Mouse (Mus musculus) left cerebral cortex, adult 18-20 months (tissue): ENCODE measurements around the gene Spats2. TPM values are rescaled to one million over a fixed set of nuclear protein-coding genes. Genes with fewer than 3 reads are reported as not detected.

ENCODE experiments used
- DNase-seq, 2 experiments: peaks; one replicate each; pipeline ENCODE4 v3.0.0; 2021 to 2022; ENCODE audit warnings: low spot score in 2 of 2, mixed read lengths in 1 of 2
- total RNA-seq, 2 experiments: library from RNA; stranded (reverse); gene quantifications; 2 replicates each; pipeline ENCODE4 v1.2.3; 2021

Gene Spats2
- total RNA-seq, 2 experiments from 2014 or later: 32.5 to 33.5 TPM

DNA sequence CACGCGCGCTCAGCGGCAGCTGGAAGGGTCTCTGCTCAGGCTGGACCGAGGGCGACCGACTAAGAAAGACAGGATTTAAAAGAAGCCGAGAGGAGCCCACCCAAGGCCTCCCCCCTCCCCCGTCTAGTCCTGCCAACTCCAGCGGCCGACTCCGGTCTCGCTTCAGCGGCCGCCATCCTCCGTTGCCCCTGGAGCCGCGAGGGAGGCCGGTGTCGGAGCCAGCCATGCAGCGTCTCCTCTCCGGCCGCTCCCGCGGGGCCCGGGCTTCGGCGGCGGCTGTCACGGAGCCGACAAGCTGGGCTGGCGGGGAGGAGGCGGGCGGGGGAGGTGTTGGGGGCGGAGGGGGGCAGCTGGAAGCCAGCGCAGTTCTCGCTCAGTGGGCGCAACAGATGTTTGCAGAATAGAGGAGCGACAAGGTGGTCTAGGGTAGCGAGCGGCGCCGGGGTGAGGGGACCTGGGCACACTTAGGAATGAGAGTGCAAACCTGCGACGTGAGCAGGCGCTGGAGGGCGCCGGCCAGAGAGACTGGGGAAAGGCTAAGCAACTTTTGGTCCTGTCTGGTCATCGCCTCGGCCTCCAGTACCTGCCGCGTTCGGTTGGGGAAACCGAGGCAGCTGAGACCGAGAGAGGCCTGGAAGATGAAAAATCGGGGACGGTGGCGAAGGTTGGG, 28.8 kb upstream of the Spats2 start:
- no peak for DNase-seq

DNA sequence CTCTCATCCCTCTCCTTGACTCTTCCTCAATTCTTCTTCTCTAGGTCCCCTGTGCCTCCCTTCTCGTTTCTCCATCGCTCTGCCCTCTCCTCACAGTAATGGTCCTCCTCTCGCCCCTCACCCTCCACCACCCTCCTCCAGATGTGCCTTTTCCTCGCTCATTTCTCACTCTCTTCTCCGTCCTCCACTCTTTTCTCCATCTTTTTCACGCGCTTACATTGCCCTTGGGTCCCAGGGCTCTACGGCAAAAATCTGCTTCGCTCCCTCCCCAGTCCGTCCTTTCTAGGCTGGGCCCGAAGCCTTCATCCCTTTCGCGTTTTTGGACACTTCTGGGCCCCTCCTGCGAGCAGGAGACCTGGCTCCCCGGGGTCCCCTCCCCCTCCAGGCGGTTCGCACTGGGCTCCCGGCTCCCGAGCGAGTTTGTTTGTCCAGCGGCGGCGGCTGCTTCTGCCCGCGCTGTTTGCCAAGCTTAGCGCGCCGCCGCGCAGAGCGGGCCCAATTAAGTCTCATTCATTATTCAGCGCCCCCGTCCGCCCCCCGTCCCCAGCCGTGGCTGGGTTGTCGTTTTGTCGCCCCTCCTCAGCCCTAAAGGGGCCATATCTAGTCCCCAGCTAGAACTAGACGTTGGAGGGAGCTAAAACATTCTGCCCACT, 27.8 kb upstream of the Spats2 start:
- peak in 1 of 2 experiments; percentile 15 for DNase-seq

DNA sequence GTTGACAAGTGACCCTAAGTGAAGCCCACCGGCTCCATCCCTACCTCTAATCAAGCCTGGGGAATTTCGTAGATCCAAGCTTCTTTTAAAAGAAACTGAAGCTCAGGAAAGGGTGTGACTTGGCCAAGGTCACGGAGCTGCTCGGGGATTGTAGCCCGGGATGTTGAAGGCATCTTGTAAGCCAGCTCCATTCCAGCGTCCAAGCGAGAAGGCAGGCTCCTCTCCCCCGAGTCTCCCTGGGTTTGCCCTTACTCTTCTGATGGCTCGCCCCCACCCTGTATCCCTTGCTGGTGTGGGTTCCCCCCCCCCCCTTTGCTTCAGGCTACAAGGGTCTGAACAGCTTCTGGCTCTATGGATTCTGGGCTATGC, 27.2 kb upstream of the Spats2 start:
- DNase-seq: no peak

DNA sequence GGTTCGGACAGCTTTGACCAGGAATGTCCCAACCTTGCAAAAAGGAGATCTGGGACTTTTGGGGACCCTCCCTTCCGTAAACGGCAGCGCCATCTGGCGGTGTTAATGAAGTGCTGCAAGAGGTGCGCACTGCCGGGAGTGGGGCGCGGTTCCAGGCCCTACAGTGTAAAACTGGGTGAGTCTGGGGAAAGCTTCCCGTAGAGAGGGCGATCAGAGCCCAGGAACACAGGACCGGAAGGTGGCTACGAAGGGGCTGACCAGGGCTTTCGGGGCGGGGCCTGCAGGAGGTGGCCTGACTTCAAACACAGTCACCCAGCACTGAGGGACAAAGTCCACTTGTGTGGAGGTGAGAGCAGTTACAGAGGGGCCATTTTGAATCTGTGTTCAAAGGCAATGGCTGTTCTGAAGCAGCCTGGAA, 26.6 kb upstream of the Spats2 start:
- DNase-seq: peak; percentile 25 to 33

DNA sequence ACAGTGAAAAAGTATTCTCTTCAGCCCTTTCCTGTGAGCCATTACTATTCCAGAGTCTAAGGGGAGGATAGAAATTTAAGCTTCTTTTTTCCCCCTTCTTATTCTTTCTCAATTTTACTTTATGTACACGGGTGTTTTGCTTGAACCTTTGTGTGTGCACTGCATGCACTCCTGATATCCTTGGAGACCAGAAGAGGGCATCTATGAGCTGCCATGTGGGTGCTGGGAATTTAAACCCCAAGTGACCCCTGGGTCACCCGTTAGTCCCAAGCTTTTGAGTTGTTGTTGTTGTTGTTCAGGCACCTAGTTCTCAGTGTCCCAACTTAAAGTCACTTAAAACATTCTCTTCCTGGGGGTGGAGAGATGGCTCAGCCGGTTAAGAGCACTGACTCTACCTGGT, 25.7 kb upstream of the Spats2 start:
- no peak for DNase-seq

DNA sequence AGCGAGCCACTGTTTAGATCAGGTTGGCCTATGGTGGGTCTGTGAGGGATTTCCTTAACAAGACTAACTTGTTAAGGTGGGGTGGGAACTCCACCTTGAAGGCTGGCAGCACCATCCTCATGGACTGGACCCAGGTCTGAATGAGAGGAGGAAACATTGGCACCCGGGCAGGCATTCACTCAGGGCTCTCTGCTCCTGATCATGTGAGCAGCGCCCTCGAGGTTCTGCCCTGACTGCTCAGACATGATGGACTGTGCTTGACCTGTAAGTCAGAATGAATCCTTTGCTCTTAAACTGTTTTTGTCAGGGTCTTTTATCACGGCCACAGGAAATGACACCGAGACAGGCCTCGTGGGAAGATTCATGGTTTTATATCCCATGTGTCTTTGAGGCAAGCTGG, 20.5 kb upstream of the Spats2 start:
- no peak for DNase-seq

DNA sequence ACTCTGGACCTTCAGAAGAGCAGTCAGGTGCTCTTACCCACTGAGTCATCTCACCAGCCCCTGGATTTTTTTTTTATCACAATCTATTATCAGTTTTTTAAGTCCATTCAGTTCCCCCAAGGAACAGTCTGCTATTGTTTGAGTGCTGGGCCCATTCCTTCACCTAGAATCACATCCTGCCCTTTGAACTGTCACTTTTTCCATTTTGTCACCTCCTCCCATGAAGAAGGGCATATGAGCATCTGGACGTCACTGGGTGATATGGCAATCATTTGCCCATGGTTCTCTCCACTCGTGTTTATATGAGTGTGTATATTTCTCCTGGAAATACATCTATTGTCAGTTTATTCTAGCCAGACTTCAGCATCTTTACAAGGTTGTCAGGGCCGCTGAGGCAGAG, 17.9 kb upstream of the Spats2 start:
- DNase-seq: no peak

DNA sequence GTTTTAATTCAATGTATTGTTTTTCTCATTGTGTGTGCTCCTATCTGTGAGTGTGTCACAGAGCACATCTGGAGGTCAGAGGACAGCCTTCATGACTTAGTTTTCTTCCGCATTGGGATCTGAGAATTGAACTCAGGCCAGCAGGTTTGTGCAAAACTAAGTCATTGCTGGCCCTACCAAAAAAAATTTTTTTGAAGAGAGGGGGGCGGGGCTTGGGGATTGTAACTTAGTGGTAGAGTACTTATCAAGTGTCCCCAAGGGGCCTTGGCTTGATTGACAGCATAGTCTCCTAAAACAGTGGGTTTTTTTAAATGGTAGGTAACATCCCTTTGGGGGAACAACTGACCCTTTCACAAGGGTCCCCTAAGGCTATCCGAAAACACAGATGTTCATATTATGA, 14.6 kb upstream of the Spats2 start:
- no peak for DNase-seq

DNA sequence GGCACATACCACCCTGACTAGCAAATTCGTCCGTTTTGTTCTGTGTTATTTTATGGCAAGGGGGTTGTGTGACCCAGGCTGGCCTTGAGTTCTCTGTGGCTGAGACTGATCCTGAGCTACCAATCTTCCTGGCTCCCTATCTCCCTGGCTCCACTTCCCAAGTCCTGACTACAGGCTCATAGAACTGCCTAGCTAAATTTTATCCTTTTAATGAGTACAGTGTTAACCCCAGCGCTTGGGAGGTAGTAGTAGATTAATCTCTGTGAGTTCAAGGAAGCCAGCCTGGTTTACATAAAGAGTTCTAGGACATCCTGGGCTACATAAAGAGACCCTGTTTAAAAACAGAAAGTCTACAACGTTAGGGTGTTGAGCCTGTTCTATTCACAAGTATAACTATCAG, 13.9 kb upstream of the Spats2 start:
- no peak for DNase-seq

DNA sequence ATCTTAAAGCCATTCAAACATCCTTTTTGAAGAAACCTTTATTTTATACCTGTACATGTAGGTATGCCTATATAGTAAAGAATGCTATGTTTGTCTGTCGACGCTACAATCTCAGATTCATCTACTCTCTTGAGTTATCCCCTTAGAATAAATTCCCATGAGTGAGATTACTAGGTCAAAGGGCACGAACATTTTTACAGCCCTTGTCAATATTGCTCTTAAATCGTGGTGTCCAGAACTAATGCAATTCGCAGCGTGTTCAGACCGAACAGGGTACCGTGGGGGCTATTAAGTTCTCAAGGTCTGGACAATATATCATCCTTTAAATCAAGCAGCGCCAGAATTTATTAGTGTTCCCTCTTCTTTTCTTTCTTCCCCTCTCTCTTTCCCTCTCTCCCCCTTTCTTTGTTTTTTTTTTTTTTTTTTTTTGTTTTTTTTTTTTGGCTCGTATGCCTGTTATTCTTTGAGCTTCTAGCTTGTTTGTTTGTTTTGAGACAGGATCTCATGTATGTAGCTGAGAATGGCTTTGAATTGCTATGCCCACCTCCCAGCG, 12.8 kb upstream of the Spats2 start:
- no peak for DNase-seq

DNA sequence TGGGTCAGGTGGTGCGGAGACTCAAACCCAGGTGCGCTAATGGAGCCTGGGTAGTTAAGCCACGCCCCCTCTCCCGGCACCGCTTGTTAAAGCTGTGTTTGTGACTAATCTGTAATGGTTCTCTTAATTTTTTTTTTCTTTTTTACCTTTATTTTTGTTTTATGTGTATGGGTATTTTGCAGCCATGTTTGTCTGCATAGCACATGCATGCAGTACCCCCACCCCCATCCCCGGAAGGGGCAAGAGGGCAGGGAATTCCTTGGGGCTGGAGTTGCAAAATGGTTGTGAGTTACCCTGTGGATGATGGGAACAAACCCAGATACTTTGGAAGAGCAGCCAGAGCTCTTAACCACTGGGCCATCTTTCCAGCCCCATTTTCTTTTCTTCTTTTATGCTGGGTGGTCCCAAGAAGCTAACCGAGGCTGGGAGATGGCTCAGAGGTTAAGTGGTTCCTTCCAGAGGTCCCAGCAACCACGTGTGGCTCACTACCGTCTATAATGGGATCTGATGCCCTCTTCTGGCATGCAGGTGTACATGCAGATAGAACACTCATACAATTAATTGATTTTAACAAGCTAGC, 12.2 kb upstream of the Spats2 start:
- DNase-seq: no peak

DNA sequence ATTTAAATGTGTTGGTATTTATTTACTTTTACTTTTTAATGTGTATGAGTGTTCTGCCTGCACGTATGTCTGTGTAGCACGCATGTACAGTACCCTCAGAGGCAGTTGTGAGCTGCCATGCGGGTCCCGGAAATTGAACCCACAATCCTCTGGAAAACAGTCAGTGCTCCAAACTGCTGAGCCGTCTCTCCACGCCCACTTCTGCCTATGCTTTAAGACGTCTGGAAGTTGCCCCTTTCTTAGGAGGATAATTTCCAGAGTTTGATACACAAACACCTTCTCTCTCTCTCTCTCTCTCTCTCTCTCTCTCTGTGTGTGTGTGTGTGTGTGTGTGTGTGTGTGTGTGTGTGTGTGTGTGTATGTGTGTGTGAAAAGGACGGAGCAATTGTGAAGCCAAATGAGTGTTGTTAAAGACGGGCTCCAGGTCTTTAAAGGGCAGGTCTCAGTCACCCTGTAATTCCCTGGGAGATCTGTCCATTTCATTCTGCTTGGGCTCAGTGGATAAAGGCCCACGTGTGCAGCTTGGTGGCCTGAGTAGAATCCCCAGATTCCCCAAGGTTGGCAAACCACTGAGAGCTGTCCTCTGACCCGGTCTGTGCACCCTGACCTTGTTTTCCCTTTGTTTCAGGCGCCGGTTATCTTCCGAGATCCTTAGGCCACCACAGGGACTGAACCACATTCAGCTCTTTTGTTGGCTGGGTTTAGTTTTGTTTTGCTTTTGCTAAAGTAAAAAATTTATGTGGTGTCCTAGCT, 11.2 kb upstream of the Spats2 start:
- DNase-seq: no peak

DNA sequence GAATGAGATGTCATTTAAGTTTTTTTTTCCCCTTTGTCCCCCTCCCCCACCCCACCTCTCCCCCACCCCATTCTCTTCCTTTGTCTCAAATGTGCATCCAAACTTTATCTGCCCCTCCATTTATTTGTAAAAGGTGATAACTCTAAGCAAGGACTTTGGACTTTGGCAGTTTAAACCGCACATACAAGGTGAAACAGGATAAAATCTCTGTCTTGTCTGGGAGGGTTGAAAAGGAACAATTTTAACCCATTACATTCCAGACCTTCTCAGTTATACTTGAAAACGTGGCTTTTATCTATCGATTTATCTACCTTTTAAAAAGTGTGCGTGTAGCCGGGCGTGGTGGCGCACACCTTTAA, 10.7 kb upstream of the Spats2 start:
- no peak for DNase-seq

DNA sequence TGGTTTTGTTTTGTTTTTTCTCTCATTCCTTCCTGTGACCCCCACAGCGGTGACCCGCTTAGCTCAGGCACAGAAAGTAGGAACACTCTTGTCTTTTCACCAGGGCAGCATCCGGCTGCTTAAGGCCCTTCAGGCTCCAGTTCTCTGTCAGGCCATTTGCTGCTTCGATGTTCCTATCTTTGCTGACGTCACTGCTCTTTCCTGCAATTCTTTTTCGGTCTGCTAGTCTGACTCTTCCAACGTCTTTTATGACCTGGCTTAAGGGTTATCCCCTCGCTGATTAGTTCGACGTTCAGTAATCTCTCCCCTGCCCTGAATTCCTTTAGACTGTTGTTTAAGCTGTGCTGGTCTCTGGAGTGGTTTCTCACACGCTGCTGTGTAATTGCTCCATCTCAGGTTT, 9.2 kb upstream of the Spats2 start:
- DNase-seq: no peak

DNA sequence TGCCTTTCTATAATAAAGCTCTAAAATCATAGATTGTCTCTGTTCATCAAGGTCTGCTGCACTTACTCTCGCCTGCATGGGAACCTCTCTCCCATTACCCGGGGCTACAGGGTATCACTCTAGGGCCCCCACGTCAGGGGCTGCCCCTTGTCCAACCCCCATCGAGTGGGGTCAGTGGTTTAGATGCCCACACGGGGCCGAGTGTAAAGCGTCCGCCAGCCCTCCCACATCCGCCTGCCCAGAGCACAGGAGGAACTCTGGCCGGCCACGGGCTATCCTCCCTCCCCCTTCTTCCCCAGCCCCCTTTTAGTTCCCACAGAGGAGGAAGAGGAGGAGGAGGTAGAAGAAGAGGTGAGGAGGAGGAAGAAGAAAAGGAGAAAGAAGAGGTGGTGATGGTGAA, 4.9 kb upstream of the Spats2 start:
- no peak for DNase-seq

DNA sequence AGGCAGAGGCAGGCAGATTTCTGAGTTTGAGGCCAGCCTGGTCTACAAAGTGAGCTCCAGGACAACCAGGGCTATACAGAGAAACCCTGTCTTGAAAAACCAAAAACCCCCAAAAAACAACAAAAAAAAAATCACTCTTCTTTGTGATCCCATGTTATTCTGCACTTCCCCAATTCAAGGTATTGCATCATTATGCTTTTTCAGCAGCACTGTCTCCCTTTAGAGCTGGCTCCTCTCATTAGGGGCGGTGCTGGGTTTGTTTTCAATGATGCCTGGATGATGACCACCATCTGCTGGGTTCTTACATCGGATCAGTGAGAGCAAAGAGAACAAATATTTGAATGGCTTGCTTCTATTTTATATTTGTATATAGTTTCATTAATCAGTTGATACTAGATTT, 3.1 kb upstream of the Spats2 start:
- DNase-seq: no peak

DNA sequence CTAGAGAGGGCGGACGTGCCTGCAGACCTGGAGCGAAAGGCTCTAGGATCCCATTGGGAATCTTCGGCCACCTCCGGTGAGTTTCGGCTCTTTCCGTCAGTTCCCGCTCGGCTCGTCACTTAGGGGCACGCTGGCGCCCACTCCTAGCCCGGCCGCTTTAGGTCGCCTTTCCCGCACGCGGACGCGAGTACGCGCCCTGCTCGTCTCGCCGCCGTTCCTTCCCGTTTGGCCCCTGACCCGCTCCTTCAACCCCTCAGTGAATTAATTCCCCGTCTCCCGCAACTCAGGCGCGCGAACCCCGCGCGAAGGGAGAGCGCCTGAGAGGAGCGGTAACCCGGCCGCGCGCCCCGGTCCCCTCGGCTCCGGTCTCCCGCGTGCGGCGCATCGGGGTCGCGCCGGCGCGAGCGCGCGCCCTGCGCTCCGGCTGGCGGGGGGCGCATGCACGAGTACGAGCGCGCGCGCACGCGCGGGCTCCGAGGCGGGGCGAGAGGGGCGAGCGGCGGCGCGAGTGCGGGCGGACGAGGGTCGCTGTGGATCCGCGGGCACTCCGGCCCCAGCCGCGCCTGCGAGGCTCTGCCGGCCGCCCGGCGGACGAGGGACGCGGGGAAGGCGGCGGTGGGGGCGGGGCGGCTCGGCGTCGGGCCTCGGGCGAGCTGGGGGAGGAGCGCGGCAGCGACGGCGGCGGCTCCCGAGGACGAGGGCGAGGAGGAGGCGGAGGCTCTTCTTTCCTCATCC, 532 bp downstream of the Spats2 start:
- DNase-seq: peak; percentile 93 to 96

DNA sequence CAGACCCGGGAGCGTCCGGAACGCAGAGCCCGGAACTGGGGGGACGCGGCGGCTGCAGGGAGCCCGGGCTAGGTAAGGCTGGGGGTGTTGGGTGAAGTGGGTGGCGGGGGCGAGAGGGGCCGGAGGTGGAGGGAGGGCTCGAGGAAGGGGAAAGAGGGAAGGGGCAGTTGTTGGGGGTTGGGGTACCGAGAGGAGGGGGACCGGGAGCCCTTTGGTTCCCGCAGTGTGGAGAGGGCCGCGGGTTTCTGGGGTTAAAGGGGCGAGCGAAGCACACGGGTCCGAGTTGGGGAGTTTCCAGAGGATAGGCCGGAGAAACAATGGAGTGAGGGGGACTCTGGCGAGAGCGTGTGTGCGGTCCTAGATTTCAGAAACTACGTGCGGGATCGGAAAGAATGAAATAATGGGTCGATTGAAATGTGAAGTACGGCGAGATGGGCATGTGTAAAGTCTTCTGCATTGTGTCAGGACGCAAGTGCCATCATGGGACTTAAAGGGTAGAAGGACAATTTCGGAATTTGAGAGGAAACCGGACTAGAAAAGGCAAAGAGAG, 1.2 kb downstream of the Spats2 start:
- peak in 1 of 2 experiments; percentile 8 for DNase-seq

DNA sequence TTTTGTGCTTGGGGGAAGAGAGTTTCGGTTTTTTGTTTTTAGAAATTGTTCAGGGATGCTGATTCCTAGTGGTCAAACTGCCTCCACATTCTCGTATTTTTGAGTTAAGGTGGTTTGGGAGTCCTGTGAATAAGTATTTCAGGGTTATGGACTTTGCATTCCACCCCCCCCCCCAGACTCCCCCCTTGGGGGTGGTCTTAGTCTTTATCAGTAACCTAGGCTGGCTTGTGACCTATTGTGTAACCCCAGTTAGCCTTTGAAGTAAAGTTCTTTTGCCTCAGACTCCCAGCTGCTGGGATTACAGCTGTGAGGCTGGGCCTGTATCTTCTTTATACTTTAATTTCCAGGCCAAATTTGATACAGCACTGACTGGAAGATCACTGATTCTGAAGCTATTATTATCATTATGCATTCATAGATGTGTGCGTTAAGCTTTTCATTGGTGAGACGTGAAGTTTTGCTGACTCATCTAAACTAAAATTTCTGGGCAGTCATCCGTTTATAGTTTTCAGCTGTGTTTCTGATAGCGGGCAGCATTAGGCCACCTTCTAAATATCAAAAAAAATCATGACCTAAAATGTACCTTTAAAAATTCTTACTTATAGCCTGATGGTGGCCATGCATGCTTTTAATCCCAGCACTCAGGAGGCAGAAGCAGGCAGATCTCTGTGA, 2.3 kb downstream of the Spats2 start:
- DNase-seq: no peak

DNA sequence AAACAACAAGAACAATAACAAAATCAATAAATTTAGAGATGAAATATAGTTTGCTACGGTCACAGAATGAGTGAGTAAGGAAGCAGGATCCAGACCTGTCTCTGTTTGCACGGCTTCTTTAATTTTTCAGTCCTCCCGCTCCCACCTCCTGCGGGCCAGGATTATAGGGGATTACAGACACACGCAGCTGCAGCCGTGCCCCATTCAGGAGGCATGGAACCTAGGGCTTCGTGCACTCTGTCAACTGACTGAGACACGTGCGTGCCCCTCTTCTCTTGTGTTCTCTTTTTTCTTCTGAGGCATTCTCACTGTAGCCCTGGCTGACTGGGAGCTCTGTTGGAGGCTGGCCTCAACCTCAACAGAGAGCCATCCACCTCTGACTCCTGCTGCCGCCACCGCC, 3.7 kb downstream of the Spats2 start:
- no peak for DNase-seq
